Mouse (Mus musculus): ENCODE data around the gene Slc25a26. TPM values are rescaled to one million over a fixed set of nuclear protein-coding genes. Genes with fewer than 3 reads are reported as not detected.
"Not testable (repeated sequence)": the region's sequence is repeated elsewhere in the genome, so short reads cannot be mapped to it uniquely, and the experiment has no call there.

Slc25a26 gene
- polyA plus RNA-seq, 1 experiment, result 0.08 TPM

DNA sequence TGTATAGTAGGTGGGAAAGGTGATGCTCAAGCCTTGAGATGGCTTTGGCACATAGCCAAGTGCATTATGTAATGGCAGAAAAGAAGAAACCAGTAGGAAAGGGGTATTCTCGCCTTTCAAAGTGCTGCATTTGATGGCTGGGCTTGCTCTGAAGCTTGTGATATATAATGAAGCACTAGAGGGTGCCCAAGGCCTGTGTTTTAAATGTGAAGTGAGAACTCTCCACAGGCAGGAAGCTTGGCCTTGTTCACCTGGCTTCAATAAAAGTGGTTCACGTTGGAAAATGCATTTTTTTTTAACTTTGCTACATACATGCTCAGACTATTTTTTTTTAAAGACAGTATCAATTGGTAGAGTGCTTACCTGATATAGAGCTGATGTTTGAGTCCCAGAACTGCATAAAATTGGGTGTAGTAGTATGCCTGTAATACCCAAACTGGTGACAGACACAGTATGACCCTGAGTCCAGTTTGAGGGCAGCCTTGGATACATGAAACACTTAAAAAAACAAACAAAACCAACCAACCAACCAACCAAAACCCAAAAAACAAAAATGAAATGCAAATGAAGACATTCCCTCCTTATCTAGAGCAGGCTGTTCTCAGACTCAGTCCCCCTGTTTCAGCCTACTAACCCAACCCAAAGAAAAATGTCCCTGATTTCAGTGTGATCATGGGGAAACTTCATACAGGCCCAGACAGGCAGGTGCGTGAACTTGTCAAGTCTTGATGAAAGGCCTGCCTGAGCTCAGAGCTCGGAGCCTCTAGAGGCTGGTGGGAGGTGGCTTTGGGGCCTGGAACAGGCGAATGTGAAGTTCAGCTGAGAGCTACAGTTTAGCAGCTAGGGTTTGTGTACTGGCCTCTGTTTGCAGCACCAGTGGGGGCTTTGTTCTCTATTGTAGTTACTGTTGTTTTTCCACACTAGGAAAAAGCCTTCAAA, 44.0 kb downstream of the Slc25a26 start:
- no peak for TF ChIP-seq TAL1 (IDR thresholded peaks at IDR 0.05; ENCODE audit: low read length)
- TF ChIP-seq GATA1 (IDR thresholded peaks at IDR 0.05; ENCODE audit: low read length), result no peak
- Histone ChIP-seq H3K4me3 (replicated peaks) (no peak overlapping the region), H3K4me1 (ENCODE audit: control insufficient read depth) (no peaks in the 10 kb centered on the region), H3K36me3 (ENCODE audit: control insufficient read depth) (no peaks in the 10 kb centered on the region), H3K9me3 (ENCODE audit: control insufficient read depth, low read length) (no peaks in the 10 kb centered on the region), H3K27me3 (ENCODE audit: control insufficient read depth) (no peaks in the 10 kb centered on the region)

DNA sequence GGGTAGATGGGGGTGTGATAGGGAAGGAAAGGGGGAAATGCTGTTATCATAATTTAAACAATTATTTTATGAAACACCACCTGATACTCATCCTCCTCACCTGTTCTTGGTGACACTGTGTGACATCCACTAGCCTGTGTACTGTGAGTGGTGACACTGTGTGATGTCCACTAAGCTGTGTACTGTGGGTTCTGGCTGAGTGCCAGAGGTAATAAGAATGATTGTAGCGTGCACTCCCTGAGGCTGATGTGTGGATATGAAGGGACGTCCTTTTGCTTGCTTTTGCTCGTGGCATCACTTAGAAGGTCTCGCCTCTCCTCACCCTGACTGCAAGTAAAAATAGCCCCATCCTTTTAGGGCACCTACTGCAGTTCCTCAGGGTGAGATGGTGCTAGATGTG, 47.1 kb downstream of the Slc25a26 start:
- TF ChIP-seq GATA1 (IDR thresholded peaks at IDR 0.05; ENCODE audit: low read length), result no peak
- no peak for TF ChIP-seq TAL1 (IDR thresholded peaks at IDR 0.05; ENCODE audit: low read length)
- no peaks in the 10 kb centered on the region for H3K36me3 ChIP-seq (ENCODE audit: control insufficient read depth)
- H3K4me1 ChIP-seq (ENCODE audit: control insufficient read depth), result no peaks in the 10 kb centered on the region
- H3K27me3 ChIP-seq (ENCODE audit: control insufficient read depth), result no peaks in the 10 kb centered on the region
- no peaks in the 10 kb centered on the region for H3K9me3 ChIP-seq (ENCODE audit: control insufficient read depth, low read length)
- H3K4me3 ChIP-seq (replicated peaks), result no peak overlapping the region

DNA sequence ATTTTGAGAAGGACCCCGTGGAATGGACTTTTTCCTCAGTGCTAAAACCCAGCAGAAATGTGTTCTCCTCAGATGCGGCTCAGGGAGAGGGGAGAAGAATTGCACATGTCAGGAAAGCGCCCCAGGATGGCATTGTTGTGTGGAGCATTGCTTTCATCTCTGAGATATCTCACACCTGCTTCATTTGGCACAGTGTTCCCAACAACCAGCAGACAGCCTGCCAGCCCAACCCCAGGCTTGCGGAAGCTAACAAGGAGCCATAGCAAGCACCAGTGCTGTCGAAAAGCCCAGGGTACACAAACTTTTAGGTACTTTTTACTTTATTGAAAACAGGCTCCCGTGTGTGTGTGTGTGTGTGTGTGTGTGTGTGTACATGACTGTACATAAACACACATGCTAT, 50.2 kb downstream of the Slc25a26 start:
- Histone ChIP-seq H3K36me3 (ENCODE audit: control insufficient read depth) (no peaks in the 10 kb centered on the region), H3K4me1 (ENCODE audit: control insufficient read depth) (no peaks in the 10 kb centered on the region), H3K4me3 (replicated peaks) (no peak overlapping the region), H3K27me3 (ENCODE audit: control insufficient read depth) (no peaks in the 10 kb centered on the region), H3K9me3 (ENCODE audit: control insufficient read depth, low read length) (no peaks in the 10 kb centered on the region)
- TF ChIP-seq TAL1 (IDR thresholded peaks at IDR 0.05; ENCODE audit: low read length) (no peak), GATA1 (IDR thresholded peaks at IDR 0.05; ENCODE audit: low read length) (no peak)

DNA sequence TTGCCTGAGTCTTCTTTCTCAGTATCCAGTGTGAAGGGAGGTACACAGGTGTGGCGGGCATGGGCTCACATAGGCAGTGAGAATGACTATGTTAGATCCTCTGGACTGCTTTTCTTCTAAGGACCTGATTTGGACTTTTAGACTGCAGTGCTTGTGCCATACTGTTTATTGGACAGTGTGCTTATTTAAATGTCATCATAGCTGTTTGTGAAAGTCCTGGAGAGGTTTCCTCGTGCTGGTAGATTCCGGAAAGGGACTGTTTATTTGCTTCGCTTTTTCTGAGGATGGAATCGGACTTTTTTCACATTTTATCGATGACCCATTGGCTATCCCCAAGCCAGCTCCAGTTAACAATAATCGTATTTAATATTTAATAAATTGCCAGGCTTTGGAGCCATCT, 50.7 kb downstream of the Slc25a26 start:
- Histone ChIP-seq H3K9me3 (ENCODE audit: control insufficient read depth, low read length) (no peaks in the 10 kb centered on the region), H3K36me3 (ENCODE audit: control insufficient read depth) (no peaks in the 10 kb centered on the region), H3K27me3 (ENCODE audit: control insufficient read depth) (no peaks in the 10 kb centered on the region), H3K4me3 (replicated peaks) (no peak overlapping the region), H3K4me1 (ENCODE audit: control insufficient read depth) (no peaks in the 10 kb centered on the region)
- no peak for TF ChIP-seq GATA1 (IDR thresholded peaks at IDR 0.05; ENCODE audit: low read length)
- TF ChIP-seq TAL1 (IDR thresholded peaks at IDR 0.05; ENCODE audit: low read length), result no peak

DNA sequence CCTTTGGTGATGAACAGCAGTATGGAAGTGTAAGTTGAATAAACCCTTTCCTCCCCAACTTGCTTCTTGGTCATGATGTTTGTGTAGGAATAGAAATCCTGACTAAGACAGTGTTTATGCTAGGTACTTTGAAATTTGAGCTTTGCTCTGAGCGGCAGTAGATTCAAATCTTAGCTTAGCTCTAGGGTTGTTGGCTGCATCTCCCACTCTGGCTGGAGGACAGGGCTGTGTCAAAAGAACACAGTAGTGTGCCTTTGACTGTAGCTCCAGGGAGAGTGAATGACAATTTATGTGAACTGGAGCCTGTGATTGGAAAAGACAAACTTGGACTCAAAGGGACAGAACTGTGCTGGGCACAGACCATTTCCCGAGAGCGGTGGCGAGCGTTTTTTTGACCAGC, 53.0 kb downstream of the Slc25a26 start:
- Histone ChIP-seq H3K27me3 (ENCODE audit: control insufficient read depth) (no peaks in the 10 kb centered on the region), H3K9me3 (ENCODE audit: control insufficient read depth, low read length) (no peaks in the 10 kb centered on the region), H3K36me3 (ENCODE audit: control insufficient read depth) (no peaks in the 10 kb centered on the region), H3K4me3 (replicated peaks) (no peak overlapping the region), H3K4me1 (ENCODE audit: control insufficient read depth) (no peaks in the 10 kb centered on the region)
- TF ChIP-seq TAL1 (IDR thresholded peaks at IDR 0.05; ENCODE audit: low read length) (no peak), GATA1 (IDR thresholded peaks at IDR 0.05; ENCODE audit: low read length) (no peak)

DNA sequence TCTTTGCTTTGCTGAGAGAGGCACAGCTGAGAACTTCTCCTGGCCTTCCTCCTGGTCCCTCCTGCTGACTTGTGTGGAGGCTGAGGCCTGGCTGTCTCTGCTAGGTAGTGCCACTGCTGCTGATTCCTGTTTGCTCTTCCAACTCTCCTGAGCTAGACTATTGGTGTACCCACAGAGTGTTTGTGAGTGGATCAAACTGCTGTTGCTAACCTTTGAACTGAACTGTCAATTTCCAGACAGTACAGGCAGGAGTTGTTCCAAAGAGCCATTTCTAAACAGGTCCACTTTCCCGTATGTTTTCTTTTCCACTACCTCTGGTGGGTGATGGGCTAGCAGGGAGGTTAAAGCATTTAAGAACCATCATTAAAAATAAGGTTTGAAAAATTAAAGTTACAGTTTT, 58.5 kb downstream of the Slc25a26 start:
- H3K36me3 ChIP-seq (ENCODE audit: control insufficient read depth), result not testable (repeated sequence)

GRCm38 (mm10) chr6:94560896-94561295, 60.8 kb downstream of the Slc25a26 start:
- no peak overlapping the region for H3K4me3 ChIP-seq (replicated peaks)
- H3K27me3 ChIP-seq (ENCODE audit: control insufficient read depth), result no peaks in the 10 kb centered on the region
- TF ChIP-seq TAL1 (IDR thresholded peaks at IDR 0.05; ENCODE audit: low read length), result no peak
- no peak for TF ChIP-seq GATA1 (IDR thresholded peaks at IDR 0.05; ENCODE audit: low read length)
- H3K4me1 ChIP-seq (ENCODE audit: control insufficient read depth), result no peaks in the 10 kb centered on the region
- no peaks in the 10 kb centered on the region for H3K9me3 ChIP-seq (ENCODE audit: control insufficient read depth, low read length)
- no peaks in the 10 kb centered on the region for H3K36me3 ChIP-seq (ENCODE audit: control insufficient read depth)

More for the DNA sequence above, 58.5 kb downstream of the Slc25a26 start:
- H3K4me3 ChIP-seq (replicated peaks); H3K27me3 ChIP-seq (ENCODE audit: control insufficient read depth); H3K4me1 ChIP-seq (ENCODE audit: control insufficient read depth); H3K9me3 ChIP-seq (ENCODE audit: control insufficient read depth, low read length): not testable (repeated sequence)

DNA sequence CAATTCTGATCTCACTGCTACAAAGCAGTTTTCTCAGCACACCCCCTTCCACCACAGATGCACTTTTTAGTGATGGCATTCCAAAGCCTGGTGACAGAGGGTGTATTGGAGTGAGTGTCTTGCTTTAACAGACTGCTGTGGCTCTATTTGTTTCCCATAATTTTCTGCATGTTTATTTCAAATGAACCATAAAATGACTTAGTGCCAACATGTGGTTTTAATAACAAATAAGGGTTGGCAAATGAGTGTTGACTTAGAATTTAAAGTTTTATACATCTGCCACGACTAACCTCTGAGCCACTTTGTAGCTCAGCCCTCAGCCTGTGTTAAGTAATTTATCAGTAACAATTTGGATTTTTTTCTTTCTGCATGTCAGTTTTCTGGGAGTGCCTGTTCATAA, 61.2 kb downstream of the Slc25a26 start:
- H3K27me3 ChIP-seq (ENCODE audit: control insufficient read depth), result no peaks in the 10 kb centered on the region
- TF ChIP-seq TAL1 (IDR thresholded peaks at IDR 0.05; ENCODE audit: low read length) (no peak), GATA1 (IDR thresholded peaks at IDR 0.05; ENCODE audit: low read length) (no peak)
- no peak overlapping the region for H3K4me3 ChIP-seq (replicated peaks)
- no peaks in the 10 kb centered on the region for H3K9me3 ChIP-seq (ENCODE audit: control insufficient read depth, low read length)
- H3K36me3 ChIP-seq (ENCODE audit: control insufficient read depth), result no peaks in the 10 kb centered on the region
- no peaks in the 10 kb centered on the region for H3K4me1 ChIP-seq (ENCODE audit: control insufficient read depth)

GRCm38 (mm10) chr6:94563203-94563940, 63.2 kb downstream of the Slc25a26 start:
- TF ChIP-seq GATA1 (IDR thresholded peaks at IDR 0.05; ENCODE audit: low read length) (no peak), TAL1 (IDR thresholded peaks at IDR 0.05; ENCODE audit: low read length) (no peak)
- no peak overlapping the region for H3K4me3 ChIP-seq (replicated peaks)
- H3K9me3 ChIP-seq (ENCODE audit: control insufficient read depth, low read length), result no peaks in the 10 kb centered on the region
- H3K27me3 ChIP-seq (ENCODE audit: control insufficient read depth), result no peaks in the 10 kb centered on the region
- H3K4me1 ChIP-seq (ENCODE audit: control insufficient read depth), result no peaks in the 10 kb centered on the region
- H3K36me3 ChIP-seq (ENCODE audit: control insufficient read depth), result no peaks in the 10 kb centered on the region
